Mouse (Mus musculus): Measurements from ENCODE around the gene Izumo4. TPM values are rescaled to one million over a fixed set of nuclear protein-coding genes. Genes with fewer than 3 reads are reported as not detected.

Izumo4 gene
- total RNA-seq, 4 experiments from 2014 or later = 2.2 to 5.3 (median 3.6) TPM

- no peak for DNase-seq (ENCODE audit: low spot score)
Observed at GRCm38 (mm10) chr10:80727369-80728127, 25.6 kb downstream of the Izumo4 start.

GRCm38 (mm10) chr10:80732611-80733101, 30.7 kb downstream of the Izumo4 start:
- DNase-seq (ENCODE audit: low spot score) = no peak

GRCm38 (mm10) chr10:80736731-80737130, 34.7 kb downstream of the Izumo4 start:
- no peak for DNase-seq (ENCODE audit: low spot score)

GRCm38 (mm10) chr10:80738657-80739056, 36.7 kb downstream of the Izumo4 start:
- DNase-seq (ENCODE audit: low spot score) = no peak

GRCm38 (mm10) chr10:80741146-80741545, 39.2 kb downstream of the Izumo4 start:
- no peak for DNase-seq (ENCODE audit: low spot score)

- DNase-seq (ENCODE audit: low spot score) = no peak
Observed at GRCm38 (mm10) chr10:80741634-80742179, 39.7 kb downstream of the Izumo4 start.

GRCm38 (mm10) chr10:80742180-80742978, 40.4 kb downstream of the Izumo4 start, which contains the start of gene Ap3d1:
TSS of gene Ap3d1 (minus strand) at chr10:80742264.
- DNase-seq (ENCODE audit: low spot score) = peak; percentile 99

GRCm38 (mm10) chr10:80744262-80744661, 42.3 kb downstream of the Izumo4 start:
- DNase-seq (ENCODE audit: low spot score) = no peak

- peak; percentile 76 for DNase-seq (ENCODE audit: low spot score)
Observed at GRCm38 (mm10) chr10:80747410-80747809, 45.4 kb downstream of the Izumo4 start.

- DNase-seq (ENCODE audit: low spot score) = peak; percentile 55
Observed at GRCm38 (mm10) chr10:80748609-80749008, 46.6 kb downstream of the Izumo4 start.

GRCm38 (mm10) chr10:80751188-80751832, 49.3 kb downstream of the Izumo4 start:
- peak; percentile 88 for DNase-seq (ENCODE audit: low spot score)

- DNase-seq (ENCODE audit: low spot score) = peak; percentile 77
Observed at GRCm38 (mm10) chr10:80752079-80752625, 50.2 kb downstream of the Izumo4 start.

- peak; percentile 97 for DNase-seq (ENCODE audit: low spot score)
Observed at GRCm38 (mm10) chr10:80754594-80755290, 52.8 kb downstream of the Izumo4 start, which contains the start of gene Dot1l. TSS of gene Dot1l (plus strand) at chr10:80755206.

Other genes with a start within 250 kb of the Izumo4 start
- under 1 TPM in 1 of 4 experiments, not detected in 3; 0.09 TPM for gene Onecut3, start 207.3 kb upstream of the Izumo4 start, total RNA-seq (2022)
- gene Atp8b3, start 163.1 kb upstream of the Izumo4 start, total RNA-seq (2022) = not detected
- gene Rexo1, start 140.6 kb upstream of the Izumo4 start, total RNA-seq (2022) = 10 to 100 TPM; 10.7 to 15.0 (median 12.2) TPM
- 1 to 10 TPM; 3.5 to 5.0 (median 4.7) TPM for gene Klf16, start 124.9 kb upstream of the Izumo4 start, total RNA-seq (2022)
- gene Abhd17a, start 111.8 kb upstream of the Izumo4 start, total RNA-seq (2022) = 10 to 100 TPM; 44.7 to 48.1 (median 46.9) TPM
- 10 to 100 TPM; 20.0 to 25.2 (median 21.9) TPM for gene Scamp4, start 99.3 kb upstream of the Izumo4 start, total RNA-seq (2022)
- under 1 TPM; 0.44 to 0.81 (median 0.73) TPM for gene Adat3, start 99.3 kb upstream of the Izumo4 start, total RNA-seq (2022)
- gene Gm49322, start 96.2 kb upstream of the Izumo4 start, total RNA-seq (2022) = under 1 TPM; 0.17 to 0.57 (median 0.30) TPM
- 100 to 1,000 TPM; 119 to 132 (median 122) TPM for gene Csnk1g2, start 79.3 kb upstream of the Izumo4 start, total RNA-seq (2022)
- gene Btbd2, start 45.1 kb upstream of the Izumo4 start, total RNA-seq (2022) = 10 to 100 TPM; 44.0 to 52.5 (median 48.5) TPM
- gene Mknk2, start 24.1 kb upstream of the Izumo4 start, total RNA-seq (2022) = 100 to 1,000 TPM; 197 to 243 (median 216) TPM
- 1 to 10 TPM; 3.8 to 6.0 (median 5.4) TPM for gene Mob3a, start 207 bp upstream of the Izumo4 start, total RNA-seq (2022)
- 10 to 100 TPM; 41.2 to 44.5 (median 43.4) TPM for gene Ap3d1, start 40.1 kb downstream of the Izumo4 start, total RNA-seq (2022)
- gene Dot1l, start 53.0 kb downstream of the Izumo4 start, total RNA-seq (2022) = 10 to 100 TPM; 13.3 to 24.1 (median 19.8) TPM
- gene Sf3a2, start 96.0 kb downstream of the Izumo4 start, total RNA-seq (2022) = 10 to 100 TPM; 25.0 to 33.0 (median 31.5) TPM
- gene Plekhj1, start 96.4 kb downstream of the Izumo4 start, total RNA-seq (2022) = 10 to 100 TPM; 29.8 to 37.4 (median 32.7) TPM
- under 1 TPM; 0.14 to 0.50 (median 0.20) TPM for gene Amh, start 103.1 kb downstream of the Izumo4 start, total RNA-seq (2022)
- 1 to 10 TPM in 1 of 4 experiments, under 1 TPM in 3; 0.47 to 1.6 (median 0.75) TPM for gene Jsrp1, start 111.3 kb downstream of the Izumo4 start, total RNA-seq (2022)
- gene Oaz1, start 124.5 kb downstream of the Izumo4 start, total RNA-seq (2022) = 1,000 to 10,000 TPM in 2 of 4 experiments, 100 to 1,000 TPM in 2; 848 to 1,083 (median 963) TPM
- gene Lingo3, start 141.9 kb downstream of the Izumo4 start, total RNA-seq (2022) = 10 to 100 TPM in 3 of 4 experiments, 1 to 10 TPM in 1; 7.8 to 14.0 (median 12.6) TPM
- gene Lsm7, start 153.0 kb downstream of the Izumo4 start, total RNA-seq (2022) = 10 to 100 TPM; 23.3 to 32.5 (median 25.0) TPM
- 10 to 100 TPM; 11.1 to 15.9 (median 14.4) TPM for gene Sppl2b, start 153.1 kb downstream of the Izumo4 start, total RNA-seq (2022)
- gene Tmprss9, start 169.7 kb downstream of the Izumo4 start, total RNA-seq (2022) = not detected
- 100 to 1,000 TPM; 117 to 135 (median 123) TPM for gene Timm13, start 198.8 kb downstream of the Izumo4 start, total RNA-seq (2022)
- gene Lmnb2, start 216.1 kb downstream of the Izumo4 start, total RNA-seq (2022) = 1 to 10 TPM; 3.5 to 6.3 (median 4.8) TPM
- gene Gadd45b, start 227.9 kb downstream of the Izumo4 start, total RNA-seq (2022) = 10 to 100 TPM in 2 of 4 experiments, 1 to 10 TPM in 2; 5.0 to 18.1 (median 12.0) TPM